Mouse (Mus musculus) midbrain, postnatal 0 days (tissue): ENCODE results near the gene Zfp91. TPM values are rescaled to one million over a fixed set of nuclear protein-coding genes. Genes with fewer than 3 reads are reported as not detected.
"Not testable (repeated sequence)": the region's sequence is repeated elsewhere in the genome, so short reads cannot be mapped to it uniquely, and the experiment has no call there.

Experiments
- ATAC-seq: fragments of 200-750 bp; cut with Nextera tagmentation; 2 replicates; pipeline ENCODE4 v1.8.0; 2017; ENCODE audit warnings: moderate number of reproducible peaks, mild to moderate bottlenecking, moderate TSS enrichment, moderate library complexity; ENCODE audit not compliant: low FRiP score
- DNase-seq: peaks from one replicate; pipeline ENCODE4 v3.0.0-alpha.2; 2015; ENCODE audit warnings: low spot score
- H3K27ac ChIP-seq: fragments of 300-500 bp; sonication (generic); 2 replicates; pipeline ENCODE4 v1.5.1; 2014; ENCODE audit warnings: low read depth, mild to moderate bottlenecking, low read length, mixed read lengths
- H3K27me3 ChIP-seq: fragments of 300-500 bp; sonication (generic); 2 replicates; pipeline ENCODE4 v1.6.1; 2014; ENCODE audit warnings: low read length, control low read depth, mixed read lengths; ENCODE audit not compliant: insufficient read depth
- H3K36me3 ChIP-seq: fragments of 300-500 bp; sonication (generic); 2 replicates; pipeline ENCODE4 v1.6.1; 2014; ENCODE audit warnings: low read length, control low read depth, mixed read lengths; ENCODE audit not compliant: insufficient read depth
- H3K4me1 ChIP-seq: fragments of 300-500 bp; sonication (generic); 2 replicates; pipeline ENCODE4 v1.6.1; 2014; ENCODE audit warnings: mild to moderate bottlenecking, control low read depth, antibody characterized with exemption, low read length, mixed read lengths; ENCODE audit not compliant: insufficient read depth
- H3K4me2 ChIP-seq: fragments of 300-500 bp; sonication (generic); 2 replicates; pipeline ENCODE4 v1.6.1; 2014; ENCODE audit warnings: low read depth, mild to moderate bottlenecking, low read length, mixed read lengths; ENCODE audit not compliant: poor library complexity, severe bottlenecking
- H3K4me3 ChIP-seq: fragments of 300-500 bp; sonication (generic); 2 replicates; pipeline ENCODE4 v1.5.1; 2014; ENCODE audit warnings: low read depth, mild to moderate bottlenecking, low read length, moderate library complexity
- H3K9ac ChIP-seq: fragments of 300-500 bp; sonication (generic); replicated peaks from 2 replicates; pipeline ENCODE4 v1.6.1; 2014; ENCODE audit warnings: mild to moderate bottlenecking, low read length, moderate library complexity, mixed read lengths; ENCODE audit not compliant: poor library complexity, severe bottlenecking
- H3K9me3 ChIP-seq: fragments of 300-500 bp; sonication (generic); 2 replicates; pipeline ENCODE4 v1.6.1; 2016; ENCODE audit warnings: low read length, control low read depth
- CTCF ChIP-seq: IDR thresholded peaks from 2 replicates; pipeline ENCODE4 v1.5.1; 2016; ENCODE audit warnings: antibody characterized with exemption, mild to moderate bottlenecking
- WGBS: fragments of 180-500 bp; shearing (Covaris S2); extraction: QIAGEN DNeasy Blood & Tissue Kit; methylation state at CpG from one replicate; pipeline ENCODE4 v1.1.7; 2014; 5-methylcytosine and 5-hydroxymethylcytosine counted together
- polyA plus RNA-seq: library from polyadenylated mRNA; unstranded; fragments of >200 nt; fragmentation: Nextera tagmentation; extraction: Ambion mirVana; gene quantifications from 2 replicates; pipeline ENCODE4 v1.2.1, GENCODE M21; 2015
- total RNA-seq: library from RNA; depleted of rRNA; stranded (reverse); fragments of >200 nt; gene quantifications from 2 replicates; pipeline ENCODE4 v1.2.3, GENCODE M21; 2014

Gene Zfp91
- total and polyA plus RNA-seq, 2 experiments from 2014 or later: 12.8 to 52.5 TPM

GRCm38 (mm10) chr19:12758936-12759478 lies 36.9 kb downstream of the Zfp91 start:
- Histone ChIP-seq H3K27ac (no peak overlapping the region), H3K9ac (no peak overlapping the region), H3K27me3 (no peaks in the 10 kb centered on the region), H3K4me2 (no peak overlapping the region), H3K4me1 (no peaks in the 10 kb centered on the region), H3K9me3 (no peaks in the 10 kb centered on the region), H3K36me3 (peaks cover 4% of the 10 kb centered on the region; the same call in 1 of the 2 replicates), H3K4me3 (no peak overlapping the region)
- WGBS: 98% methylated on average over 1 of the region's 1 CpGs
- no peak for ATAC-seq
- DNase-seq: no peak
- no peak for TF ChIP-seq CTCF

DNA sequence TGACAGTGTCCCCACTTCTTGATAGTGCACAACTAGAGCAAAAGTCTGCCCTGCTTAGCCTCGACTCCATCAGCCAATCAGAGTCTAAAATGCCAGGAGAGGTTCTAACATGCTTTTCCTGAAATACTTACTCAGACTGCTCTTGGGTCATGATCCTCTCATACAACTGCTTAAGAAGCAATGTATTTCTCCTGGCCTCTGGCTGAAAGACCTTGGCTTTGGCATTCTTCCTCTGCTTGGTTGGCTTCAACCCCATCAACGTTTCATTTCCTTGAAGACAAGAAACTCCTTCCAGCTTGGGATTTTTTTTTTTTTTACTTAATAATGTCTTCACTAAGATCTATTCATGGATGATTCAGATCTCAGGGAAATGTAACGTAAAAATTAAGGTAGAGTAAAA lies 39.6 kb downstream of the Zfp91 start:
- TF ChIP-seq CTCF: no peak
- Histone ChIP-seq H3K27me3 (no peaks in the 10 kb centered on the region), H3K9me3 (no peaks in the 10 kb centered on the region), H3K4me2 (no peak overlapping the region), H3K4me3 (no peak overlapping the region), H3K9ac (no peak overlapping the region), H3K4me1 (no peaks in the 10 kb centered on the region), H3K27ac (no peak overlapping the region), H3K36me3 (no peaks in the 10 kb centered on the region)
- ATAC-seq (no peak), DNase-seq (no peak)
- WGBS: 87% methylated on average over 3 of the region's 3 CpGs

DNA sequence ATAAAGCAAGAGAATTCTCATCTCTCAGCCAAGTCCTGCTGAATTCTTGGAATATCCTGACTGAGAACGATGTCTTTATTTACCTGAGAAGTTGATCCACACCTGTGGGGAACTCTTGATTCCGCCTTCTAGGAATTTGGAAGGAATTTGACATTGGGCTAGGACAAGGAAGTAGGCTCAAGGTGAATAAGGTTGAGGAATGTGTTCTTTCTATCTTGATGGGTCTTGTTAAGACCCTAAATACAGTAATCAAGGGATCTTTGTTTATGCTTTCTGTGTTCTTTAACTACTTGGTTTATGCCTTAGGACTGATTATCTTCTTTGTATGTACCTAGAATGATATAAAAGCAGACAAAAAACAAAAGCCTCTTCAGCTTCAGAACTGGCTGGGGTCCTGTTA lies 64.0 kb downstream of the Zfp91 start:
- H3K9me3 ChIP-seq: no peaks in the 10 kb centered on the region
- no peak for ATAC-seq
- DNase-seq: no peak
- no peaks in the 10 kb centered on the region for H3K4me1 ChIP-seq
- no peak overlapping the region for H3K4me3 ChIP-seq
- WGBS: 96% methylated on average over 2 of the region's 2 CpGs
- H3K27ac ChIP-seq: no peak overlapping the region
- no peak overlapping the region for H3K4me2 ChIP-seq
- no peaks in the 10 kb centered on the region for H3K27me3 ChIP-seq
- H3K9ac ChIP-seq: no peak overlapping the region
- H3K36me3 ChIP-seq: no peaks in the 10 kb centered on the region
- TF ChIP-seq CTCF: no peak

GRCm38 (mm10) chr19:12731036-12731435 lies 64.9 kb downstream of the Zfp91 start:
- no peaks in the 10 kb centered on the region for H3K36me3 ChIP-seq
- H3K4me2 ChIP-seq: no peak overlapping the region
- ATAC-seq: no peak
- no peaks in the 10 kb centered on the region for H3K4me1 ChIP-seq
- H3K4me3 ChIP-seq: no peak overlapping the region
- no peaks in the 10 kb centered on the region for H3K27me3 ChIP-seq
- no peak for TF ChIP-seq CTCF
- 70% methylated on average over 1 of the region's 1 CpGs for WGBS
- no peak for DNase-seq
- no peaks in the 10 kb centered on the region for H3K9me3 ChIP-seq
- no peak overlapping the region for H3K27ac ChIP-seq
- no peak overlapping the region for H3K9ac ChIP-seq

GRCm38 (mm10) chr19:12725851-12726250 lies 70.1 kb downstream of the Zfp91 start:
- 83% methylated on average over 1 of the region's 1 CpGs for WGBS
- H3K36me3 ChIP-seq: no peaks in the 10 kb centered on the region
- H3K4me1 ChIP-seq: no peaks in the 10 kb centered on the region
- ATAC-seq (no peak), DNase-seq (no peak)
- H3K9ac ChIP-seq: no peak overlapping the region
- H3K9me3 ChIP-seq: no peaks in the 10 kb centered on the region
- H3K4me2 ChIP-seq: no peak overlapping the region
- no peak overlapping the region for H3K4me3 ChIP-seq
- H3K27ac ChIP-seq: no peak overlapping the region
- H3K27me3 ChIP-seq: no peaks in the 10 kb centered on the region
- no peak for TF ChIP-seq CTCF

- no peaks in the 10 kb centered on the region for H3K4me1 ChIP-seq
- no peak overlapping the region for H3K27ac ChIP-seq
- H3K9me3 ChIP-seq: no peaks in the 10 kb centered on the region
- ATAC-seq (no peak), DNase-seq (no peak)
- H3K9ac ChIP-seq: no peak overlapping the region
- H3K27me3 ChIP-seq: no peaks in the 10 kb centered on the region
- no peaks in the 10 kb centered on the region for H3K36me3 ChIP-seq
- H3K4me2 ChIP-seq: no peak overlapping the region
- 93% methylated on average over 2 of the region's 3 CpGs for WGBS
- no peak overlapping the region for H3K4me3 ChIP-seq
- TF ChIP-seq CTCF: no peak; the same call in 1 of the 2 replicates
These were observed 73.6 kb downstream of the Zfp91 start for GRCm38 (mm10) chr19:12722308-12722707.

GRCm38 (mm10) chr19:12721596-12721995 lies 74.3 kb downstream of the Zfp91 start:
- not testable (repeated sequence) for DNase-seq, H3K36me3 ChIP-seq, H3K9me3 ChIP-seq, H3K27ac ChIP-seq, H3K9ac ChIP-seq, H3K4me1 ChIP-seq, H3K27me3 ChIP-seq, H3K4me2 ChIP-seq, ATAC-seq, H3K4me3 ChIP-seq
- WGBS: 95% methylated on average over 7 of the region's 7 CpGs

DNA sequence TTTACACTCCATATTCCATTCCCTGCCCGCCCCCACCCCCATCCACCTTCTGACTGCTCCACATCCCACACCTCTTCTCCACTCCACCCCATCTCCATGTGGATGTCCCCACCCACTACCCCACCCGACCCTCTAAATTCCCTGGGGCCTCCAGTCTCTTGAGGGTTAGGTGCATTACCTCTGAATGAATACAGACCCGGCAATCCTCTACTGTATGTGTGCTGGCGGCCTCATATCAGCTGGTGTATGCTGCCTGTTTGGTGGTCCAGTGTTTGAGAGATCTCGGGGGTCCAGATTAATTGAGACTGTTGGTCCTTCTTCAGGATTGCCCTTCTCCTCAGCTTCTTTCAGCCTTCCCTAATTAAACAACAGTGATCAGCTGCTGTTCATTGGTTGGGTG lies 75.0 kb downstream of the Zfp91 start:
- not testable (repeated sequence) for DNase-seq, ATAC-seq, H3K36me3 ChIP-seq, H3K9me3 ChIP-seq, H3K27ac ChIP-seq, H3K9ac ChIP-seq, H3K4me1 ChIP-seq, H3K27me3 ChIP-seq, H3K4me3 ChIP-seq, H3K4me2 ChIP-seq
- 85% methylated on average over 5 of the region's 5 CpGs for WGBS
